Mouse (Mus musculus) stomach, postnatal 0 days (tissue): ENCODE measurements around the gene Gm38392. TPM values are rescaled to one million over a fixed set of nuclear protein-coding genes. Genes with fewer than 3 reads are reported as not detected.
A peak's percentile ranks its signal among the peaks of the same experiment; 100 is the strongest.

Experiments used
- ATAC-seq: fragments of 200-750 bp; cut with Nextera tagmentation; 2 replicates; pipeline ENCODE4 v1.8.0; 2017; ENCODE audit not compliant: low FRiP score, low TSS enrichment
- DNase-seq: peaks from one replicate; pipeline ENCODE4 v3.0.0-alpha.2; 2016; ENCODE audit warnings: low spot score
- H3K27ac ChIP-seq: fragments of 300-500 bp; sonication (generic); replicated peaks from 2 replicates; pipeline ENCODE4 v1.5.1; 2014; ENCODE audit warnings: mild to moderate bottlenecking, control low read depth
- H3K27me3 ChIP-seq: fragments of 300-500 bp; sonication (generic); 2 replicates; pipeline ENCODE4 v1.6.1; 2014; ENCODE audit warnings: low read length; ENCODE audit not compliant: control insufficient read depth, insufficient read depth
- H3K36me3 ChIP-seq: fragments of 300-500 bp; sonication (generic); 2 replicates; pipeline ENCODE4 v1.6.1; 2014; ENCODE audit warnings: low read length, mixed read lengths; ENCODE audit not compliant: control insufficient read depth, insufficient read depth
- H3K4me1 ChIP-seq: fragments of 300-500 bp; sonication (generic); replicated peaks from 2 replicates; pipeline ENCODE4 v1.6.1; 2014; ENCODE audit warnings: antibody characterized with exemption; ENCODE audit not compliant: control insufficient read depth, insufficient read depth
- H3K4me2 ChIP-seq: fragments of 300-500 bp; sonication (generic); replicated peaks from 2 replicates; pipeline ENCODE4 v1.6.1; 2014; ENCODE audit warnings: low read depth, mild to moderate bottlenecking, control low read depth, moderate library complexity
- H3K4me3 ChIP-seq: fragments of 300-500 bp; sonication (generic); 2 replicates; pipeline ENCODE4 v1.5.1; 2014; ENCODE audit warnings: low read depth, low read length, control low read depth
- H3K9ac ChIP-seq: fragments of 300-500 bp; sonication (generic); 2 replicates; pipeline ENCODE4 v1.6.1; 2014; ENCODE audit warnings: mild to moderate bottlenecking, low read length, control low read depth, mixed read lengths
- H3K9me3 ChIP-seq: fragments of 300-500 bp; sonication (generic); 2 replicates; pipeline ENCODE4 v1.6.1; 2016; ENCODE audit warnings: low read length; ENCODE audit not compliant: control insufficient read depth
- CTCF ChIP-seq: IDR thresholded peaks from 2 replicates; pipeline ENCODE4 v1.5.1; 2016; ENCODE audit warnings: antibody characterized with exemption, low read depth, mild to moderate bottlenecking, moderate library complexity
- EP300 ChIP-seq: optimal IDR thresholded peaks from 2 replicates; pipeline ENCODE3; 2016; ENCODE audit warnings: antibody characterized with exemption
- WGBS: fragments of 180-500 bp; shearing (Covaris S2); extraction: QIAGEN DNeasy Blood & Tissue Kit; methylation state at CpG from one replicate; pipeline ENCODE4 v1.1.7; 2014; 5-methylcytosine and 5-hydroxymethylcytosine counted together
- polyA plus RNA-seq: library from polyadenylated mRNA; unstranded; fragments of >200 nt; fragmentation: Nextera tagmentation; extraction: Ambion mirVana; gene quantifications from 2 replicates; pipeline ENCODE4 v1.2.1, GENCODE M21; 2015

The Gm38392 gene
- polyA plus RNA-seq, 1 experiment from 2014 or later = 2.0 TPM

DNA sequence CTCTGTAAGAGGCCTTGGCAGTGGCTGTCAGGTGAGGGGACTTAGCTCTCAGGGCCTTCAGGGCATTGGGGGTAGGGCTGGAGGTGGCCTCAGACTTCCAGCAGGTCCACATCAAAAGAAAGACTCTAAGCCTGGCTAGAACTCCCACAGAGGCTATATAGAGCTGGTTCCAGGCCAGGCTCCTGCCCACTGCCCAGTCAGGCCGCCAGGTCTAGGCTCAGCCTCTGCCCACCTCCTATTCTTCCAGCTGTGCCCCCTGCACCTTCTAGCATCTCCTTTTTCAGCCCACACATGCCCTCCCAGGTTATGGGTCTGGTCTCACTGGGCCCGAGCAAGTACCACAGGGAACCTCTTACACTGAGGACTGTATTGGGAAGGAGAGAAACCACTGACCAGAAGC, 62.1 kb downstream of the Gm38392 start:
- no peak for ATAC-seq
- H3K4me1 ChIP-seq = no peaks in the 10 kb centered on the region
- no peaks in the 10 kb centered on the region for H3K27me3 ChIP-seq
- 62% methylated on average over 2 of the region's 2 CpGs for WGBS
- no peak overlapping the region for H3K9ac ChIP-seq
- H3K4me2 ChIP-seq = no peak overlapping the region
- H3K9me3 ChIP-seq = no peaks in the 10 kb centered on the region
- no peak for DNase-seq
- no peak overlapping the region for H3K4me3 ChIP-seq
- H3K36me3 ChIP-seq = no peaks in the 10 kb centered on the region
- no peak for TF ChIP-seq EP300
- no peak for TF ChIP-seq CTCF
- H3K27ac ChIP-seq = no peak overlapping the region

GRCm38 (mm10) chr3:88222446-88222845, 64.6 kb downstream of the Gm38392 start:
- H3K4me1 ChIP-seq = no peaks in the 10 kb centered on the region
- H3K36me3 ChIP-seq = no peaks in the 10 kb centered on the region
- peaks cover 5% of the 10 kb centered on the region; the same call in 1 of the 2 replicates for H3K27me3 ChIP-seq
- ATAC-seq (no peak), DNase-seq (no peak)
- 75% methylated on average over 6 of the region's 6 CpGs for WGBS
- no peak overlapping the region for H3K9ac ChIP-seq
- no peak for TF ChIP-seq CTCF
- TF ChIP-seq EP300 = no peak
- H3K27ac ChIP-seq = no peak overlapping the region
- H3K9me3 ChIP-seq = no peaks in the 10 kb centered on the region
- no peak overlapping the region for H3K4me2 ChIP-seq
- no peak overlapping the region for H3K4me3 ChIP-seq

DNA sequence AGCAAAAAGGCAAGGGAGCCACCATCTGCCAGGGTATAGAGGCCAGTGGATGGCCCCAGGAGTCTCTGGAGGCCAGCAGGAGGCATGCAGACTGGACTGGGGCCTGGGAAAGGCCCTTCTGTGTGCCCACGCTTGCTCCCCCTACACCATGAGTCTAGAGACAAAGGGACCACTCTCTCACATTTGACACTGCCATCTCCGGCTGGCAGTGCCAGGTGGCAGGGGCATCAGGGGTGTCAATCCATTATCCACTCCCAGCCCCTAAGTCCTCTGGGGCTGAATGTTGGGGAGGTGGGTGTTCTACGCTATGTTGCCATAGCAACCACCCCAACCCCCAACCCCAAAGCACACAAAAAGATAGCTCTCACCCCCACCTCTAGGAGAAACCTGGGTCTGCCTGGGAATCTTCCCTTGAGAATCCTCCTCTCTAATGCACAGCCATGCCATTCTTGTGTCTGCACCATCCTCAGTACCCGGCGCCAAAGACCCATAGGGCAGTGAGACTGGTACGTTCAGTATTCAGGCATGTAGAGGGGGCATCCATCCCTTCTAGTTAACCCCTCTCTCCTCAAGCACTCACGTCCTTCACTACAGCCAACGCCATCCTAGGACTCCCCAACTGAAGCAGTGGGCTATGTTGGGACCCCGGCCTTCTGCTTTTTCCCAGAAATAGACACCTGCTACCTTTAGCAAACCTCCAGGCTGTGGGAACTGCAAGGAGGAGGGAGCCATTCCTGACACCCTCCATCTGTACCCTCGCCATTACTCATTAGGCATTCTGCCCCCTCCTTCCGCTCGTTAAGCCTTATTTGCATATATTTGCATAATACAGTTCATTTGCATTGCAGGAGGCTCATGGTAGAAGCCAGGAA, 65.3 kb downstream of the Gm38392 start:
- no peak overlapping the region for H3K4me2 ChIP-seq
- ATAC-seq (0 out of 2 replicates have a peak, but pooled peaks have one; percentile 13), DNase-seq (no peak)
- no peaks in the 10 kb centered on the region for H3K9me3 ChIP-seq
- WGBS = 60% methylated on average over 12 of the region's 12 CpGs
- H3K27ac ChIP-seq = no peak overlapping the region
- H3K9ac ChIP-seq = no peak overlapping the region
- H3K36me3 ChIP-seq = no peaks in the 10 kb centered on the region
- TF ChIP-seq CTCF (no peak), EP300 (no peak)
- no peaks in the 10 kb centered on the region for H3K4me1 ChIP-seq
- peaks cover 5% of the 10 kb centered on the region; the same call in 1 of the 2 replicates for H3K27me3 ChIP-seq
- H3K4me3 ChIP-seq = no peak overlapping the region

DNA sequence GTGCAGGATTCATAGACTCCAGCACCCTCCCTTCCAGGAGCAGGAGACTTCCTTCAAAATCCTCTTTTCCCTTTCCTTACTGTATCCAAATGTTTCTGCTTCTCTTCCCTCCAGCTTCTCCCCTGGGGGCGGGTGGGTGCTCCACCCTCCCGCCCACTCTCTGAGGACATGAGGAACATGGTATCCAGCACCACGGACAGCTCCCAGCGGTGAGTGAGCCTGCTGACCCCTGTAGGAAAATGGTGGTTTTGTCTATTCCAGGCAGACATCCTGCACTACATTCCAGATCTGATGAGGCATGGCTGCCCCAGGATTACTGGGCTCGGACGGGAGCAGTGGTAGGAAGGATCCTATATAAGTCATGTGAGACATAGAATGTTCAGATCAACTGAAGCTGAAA, 66.2 kb downstream of the Gm38392 start:
- no peak overlapping the region for H3K4me3 ChIP-seq
- H3K9ac ChIP-seq = no peak overlapping the region
- H3K9me3 ChIP-seq = no peaks in the 10 kb centered on the region
- ATAC-seq = no peak
- no peaks in the 10 kb centered on the region for H3K36me3 ChIP-seq
- H3K4me2 ChIP-seq = no peak overlapping the region
- DNase-seq = peak; percentile 85
- no peaks in the 10 kb centered on the region for H3K4me1 ChIP-seq
- TF ChIP-seq EP300 = no peak
- TF ChIP-seq CTCF = peak; percentile 70
- peaks cover 7% of the 10 kb centered on the region; the same call in 1 of the 2 replicates for H3K27me3 ChIP-seq
- H3K27ac ChIP-seq = no peak overlapping the region
- 1% methylated on average over 6 of the region's 6 CpGs for WGBS

DNA sequence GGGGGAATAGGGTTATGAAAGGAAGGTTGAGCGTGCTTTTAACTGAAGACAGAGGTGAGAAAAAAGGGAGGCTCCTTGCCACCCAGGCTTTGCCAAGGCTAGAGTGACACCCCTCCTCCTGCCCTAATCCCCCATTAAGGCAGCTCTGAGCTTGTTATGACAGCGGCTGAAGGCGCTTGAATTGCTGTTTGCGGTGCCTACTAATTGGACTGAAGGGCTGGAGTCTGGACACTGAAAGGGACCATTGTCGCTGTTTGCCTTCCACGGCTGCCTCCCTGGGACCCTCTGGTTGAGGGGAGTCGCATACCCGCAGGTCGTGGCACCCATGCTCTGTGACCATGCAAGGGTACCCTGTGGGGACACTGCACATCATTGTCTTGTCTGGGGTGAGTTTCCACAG, 67.1 kb downstream of the Gm38392 start:
- DNase-seq (no peak), ATAC-seq (no peak)
- Histone ChIP-seq H3K4me2 (no peak overlapping the region), H3K4me1 (0 out of 2 replicates have a peak, but pooled peaks cover 1% of the 10 kb centered on the region), H3K4me3 (no peak overlapping the region), H3K9me3 (no peaks in the 10 kb centered on the region), H3K27ac (no peak overlapping the region), H3K36me3 (no peaks in the 10 kb centered on the region), H3K9ac (no peak overlapping the region), H3K27me3 (peaks cover 16% of the 10 kb centered on the region; the same call in 1 of the 2 replicates)
- TF ChIP-seq CTCF (no peak), EP300 (no peak)
- 16% methylated on average over 9 of the region's 9 CpGs for WGBS

- H3K4me1 ChIP-seq = 0 out of 2 replicates have a peak, but pooled peaks cover 4% of the 10 kb centered on the region
- peaks cover 24% of the 10 kb centered on the region; the same call in 1 of the 2 replicates for H3K27me3 ChIP-seq
- WGBS = 65% methylated on average over 1 of the region's 2 CpGs
Observed at GRCm38 (mm10) chr3:88217679-88218078, 69.3 kb downstream of the Gm38392 start.

More at GRCm38 (mm10) chr3:88217679-88218078, 69.3 kb downstream of the Gm38392 start:
- H3K27ac ChIP-seq = no peak overlapping the region
- TF ChIP-seq EP300 (no peak), CTCF (no peak)
- H3K9ac ChIP-seq = no peak overlapping the region
- H3K4me3 ChIP-seq = no peak overlapping the region
- ATAC-seq (no peak), DNase-seq (no peak)
- no peaks in the 10 kb centered on the region for H3K9me3 ChIP-seq
- H3K4me2 ChIP-seq = no peak overlapping the region
- no peaks in the 10 kb centered on the region for H3K36me3 ChIP-seq
